Mouse (Mus musculus) kidney, postnatal 0 days (tissue): ENCODE measurements at regions not wholly inside any gene's neighbourhood (a gene's known extent, or its start where the extent isn't known, plus 50 kb on each side); places are given as distances from the start of the nearest gene placed in this dataset.

Source experiments
- ATAC-seq: fragments of 200-750 bp; cut with Nextera tagmentation; replicated peaks from 2 replicates; pipeline ENCODE4 v1.8.0; 2017; ENCODE audit warnings: low read depth, moderate number of reproducible peaks, moderate TSS enrichment, moderate library complexity; ENCODE audit not compliant: low FRiP score
- DNase-seq: peaks from one replicate; pipeline ENCODE4 v3.0.0-alpha.2; 2016; ENCODE audit warnings: low spot score
- H3K27ac ChIP-seq: fragments of 300-500 bp; sonication (generic); 2 replicates; pipeline ENCODE4 v1.5.1; 2014; ENCODE audit warnings: mild to moderate bottlenecking
- H3K27me3 ChIP-seq: fragments of 300-500 bp; sonication (generic); 2 replicates; pipeline ENCODE4 v1.6.1; 2014; ENCODE audit warnings: low read length, mixed read lengths; ENCODE audit not compliant: insufficient read depth
- H3K36me3 ChIP-seq: fragments of 300-500 bp; sonication (generic); 2 replicates; pipeline ENCODE4 v1.6.1; 2014; ENCODE audit warnings: low read length, mixed read lengths; ENCODE audit not compliant: insufficient read depth
- H3K4me1 ChIP-seq: fragments of 300-500 bp; sonication (generic); replicated peaks from 2 replicates; pipeline ENCODE4 v1.6.1; 2014; ENCODE audit warnings: antibody characterized with exemption, low read length, mixed read lengths; ENCODE audit not compliant: insufficient read depth
- H3K4me2 ChIP-seq: fragments of 300-500 bp; sonication (generic); 2 replicates; pipeline ENCODE4 v1.6.1; 2014; ENCODE audit warnings: mild to moderate bottlenecking, low read length, moderate library complexity, mixed read lengths
- H3K4me3 ChIP-seq: fragments of 300-500 bp; sonication (generic); replicated peaks from 2 replicates; pipeline ENCODE4 v1.5.1; 2014; ENCODE audit warnings: low read depth, low read length
- H3K9ac ChIP-seq: fragments of 300-500 bp; sonication (generic); 2 replicates; pipeline ENCODE4 v1.6.1; 2014; ENCODE audit warnings: low read depth, low read length
- H3K9me3 ChIP-seq: fragments of 300-500 bp; sonication (generic); replicated peaks from 2 replicates; pipeline ENCODE4 v1.6.1; 2016; ENCODE audit warnings: low read length, inconsistent platforms, mixed read lengths
- CTCF ChIP-seq: IDR thresholded peaks from 2 replicates; pipeline ENCODE4 v1.5.1; 2016; ENCODE audit warnings: antibody characterized with exemption, low read depth, mild to moderate bottlenecking, moderate library complexity
- WGBS: fragments of 180-500 bp; shearing (Covaris S2); extraction: QIAGEN DNeasy Blood & Tissue Kit; methylation state at CpG from one replicate; pipeline ENCODE4 v1.1.7; 2014; 5-methylcytosine and 5-hydroxymethylcytosine counted together

- no peaks in the 10 kb centered on the region for H3K9me3 ChIP-seq
- no peak overlapping the region for H3K9ac ChIP-seq
- H3K27ac ChIP-seq = no peak overlapping the region
- H3K36me3 ChIP-seq = no peaks in the 10 kb centered on the region
- no peaks in the 10 kb centered on the region for H3K27me3 ChIP-seq
- H3K4me3 ChIP-seq = no peak overlapping the region
- TF ChIP-seq CTCF = no peak
- ATAC-seq (no peak), DNase-seq (no peak)
- no peak overlapping the region for H3K4me2 ChIP-seq
- 87% methylated on average over 9 of the region's 9 CpGs for WGBS
- H3K4me1 ChIP-seq = no peaks in the 10 kb centered on the region
These were observed 146.4 kb downstream of the Fndc1 start for GRCm38 (mm10) chr17:7680658-7681057.

GRCm38 (mm10) chr17:7679786-7680185, 147.3 kb downstream of the Fndc1 start:
- no peaks in the 10 kb centered on the region for H3K27me3 ChIP-seq
- no peaks in the 10 kb centered on the region for H3K4me1 ChIP-seq
- no peaks in the 10 kb centered on the region for H3K9me3 ChIP-seq
- ATAC-seq (no peak), DNase-seq (no peak)
- no peak for TF ChIP-seq CTCF
- no peak overlapping the region for H3K4me3 ChIP-seq
- no peaks in the 10 kb centered on the region for H3K36me3 ChIP-seq
- H3K9ac ChIP-seq = no peak overlapping the region
- H3K27ac ChIP-seq = no peak overlapping the region
- no peak overlapping the region for H3K4me2 ChIP-seq

- 66% methylated on average over 9 of the region's 9 CpGs for WGBS
- Histone ChIP-seq H3K4me3 (no peak overlapping the region), H3K9ac (no peak overlapping the region), H3K9me3 (no peaks in the 10 kb centered on the region), H3K4me1 (no peaks in the 10 kb centered on the region), H3K27me3 (no peaks in the 10 kb centered on the region), H3K27ac (no peak overlapping the region), H3K36me3 (no peaks in the 10 kb centered on the region), H3K4me2 (no peak overlapping the region)
- TF ChIP-seq CTCF = no peak
- ATAC-seq = no peak
- DNase-seq = peak; percentile 57
These were observed 148.2 kb downstream of the Fndc1 start for GRCm38 (mm10) chr17:7678898-7679297.

- 88% methylated on average over 7 of the region's 7 CpGs for WGBS
These were observed 149.3 kb downstream of the Fndc1 start for GRCm38 (mm10) chr17:7677796-7678195.

GRCm38 (mm10) chr17:7677301-7677700, 149.8 kb downstream of the Fndc1 start:
- no peak for TF ChIP-seq CTCF
- DNase-seq (no peak), ATAC-seq (no peak)
- Histone ChIP-seq H3K9ac (no peak overlapping the region), H3K27me3 (no peaks in the 10 kb centered on the region), H3K27ac (no peak overlapping the region), H3K4me3 (no peak overlapping the region), H3K36me3 (no peaks in the 10 kb centered on the region), H3K4me2 (no peak overlapping the region), H3K9me3 (no peaks in the 10 kb centered on the region), H3K4me1 (no peaks in the 10 kb centered on the region)
- WGBS = 57% methylated on average over 8 of the region's 8 CpGs

More at GRCm38 (mm10) chr17:7677796-7678195, 149.3 kb downstream of the Fndc1 start:
- ATAC-seq (no peak), DNase-seq (no peak)
- Histone ChIP-seq H3K27ac (no peak overlapping the region), H3K4me2 (no peak overlapping the region), H3K27me3 (no peaks in the 10 kb centered on the region), H3K4me3 (no peak overlapping the region), H3K9me3 (no peaks in the 10 kb centered on the region), H3K36me3 (no peaks in the 10 kb centered on the region), H3K9ac (no peak overlapping the region), H3K4me1 (no peaks in the 10 kb centered on the region)
- no peak for TF ChIP-seq CTCF

DNA sequence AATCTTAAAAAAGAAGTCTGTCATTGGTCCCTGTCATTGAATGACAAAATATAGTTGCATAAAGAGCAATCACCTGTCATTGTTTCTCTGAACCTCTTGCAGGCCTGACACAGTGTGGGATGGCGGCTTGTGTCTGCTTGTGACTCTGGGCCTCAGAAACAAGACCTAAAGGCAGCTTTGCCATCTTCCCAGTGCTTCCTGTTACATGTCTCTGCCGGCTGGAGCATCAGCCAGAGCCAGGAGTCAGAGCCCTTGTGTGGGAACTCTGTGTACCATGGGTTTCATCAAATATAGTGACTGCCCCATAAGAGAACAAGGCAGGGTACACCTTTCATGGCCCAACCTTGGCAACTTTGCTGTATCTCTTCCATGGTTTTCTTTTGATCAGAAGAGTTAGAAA, 150.3 kb downstream of the Fndc1 start:
- Histone ChIP-seq H3K9me3 (no peaks in the 10 kb centered on the region), H3K27ac (no peak overlapping the region), H3K4me3 (no peak overlapping the region), H3K36me3 (no peaks in the 10 kb centered on the region), H3K4me2 (no peak overlapping the region), H3K9ac (no peak overlapping the region), H3K27me3 (no peaks in the 10 kb centered on the region), H3K4me1 (no peaks in the 10 kb centered on the region)
- no peak for ATAC-seq
- TF ChIP-seq CTCF = no peak
- WGBS = 77% methylated on average over 2 of the region's 2 CpGs
- DNase-seq = no peak

DNA sequence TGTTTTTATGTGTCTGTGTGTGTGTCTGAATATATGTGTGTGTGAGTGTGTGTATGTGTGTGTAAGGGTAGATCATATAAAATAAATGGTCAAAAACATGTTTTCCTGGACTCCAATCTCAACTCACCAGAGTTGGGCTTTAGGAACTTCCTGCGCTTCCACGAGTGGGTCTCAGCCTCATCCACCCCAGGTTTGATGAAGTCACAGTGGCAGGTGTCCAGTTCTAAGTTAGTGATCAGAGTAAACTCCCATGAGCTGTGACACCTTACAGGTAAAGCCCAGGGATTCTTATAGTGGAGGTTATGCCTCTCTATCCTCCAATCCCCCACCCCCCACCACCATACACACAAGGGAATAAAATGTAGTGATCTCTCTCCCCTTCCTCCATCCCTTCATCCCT, 152.6 kb downstream of the Fndc1 start:
- Histone ChIP-seq H3K27ac (no peak overlapping the region), H3K9me3 (no peaks in the 10 kb centered on the region), H3K4me1 (no peaks in the 10 kb centered on the region), H3K4me3 (no peak overlapping the region), H3K36me3 (no peaks in the 10 kb centered on the region), H3K4me2 (no peak overlapping the region), H3K9ac (no peak overlapping the region), H3K27me3 (no peaks in the 10 kb centered on the region)
- WGBS = 93% methylated on average over 2 of the region's 2 CpGs
- DNase-seq = no peak
- no peak for ATAC-seq
- no peak for TF ChIP-seq CTCF
